Mouse (Mus musculus) embryonic facial prominence, embryonic 11.5 days (tissue): ENCODE results near the gene Chrna1. TPM values are rescaled to one million over a fixed set of nuclear protein-coding genes. Genes with fewer than 3 reads are reported as not detected.

Experiments used
- ATAC-seq: fragments of 200-750 bp; cut with Nextera tagmentation; replicated peaks from 2 replicates; pipeline ENCODE4 v1.8.0; 2017; ENCODE audit warnings: low read depth; ENCODE audit not compliant: insufficient number of reproducible peaks, low FRiP score, low TSS enrichment
- DNase-seq: peaks from one replicate; pipeline ENCODE4 v3.0.0-alpha.2; 2015; ENCODE audit warnings: low spot score
- H3K27ac ChIP-seq: fragments of 300-500 bp; sonication (generic); replicated peaks from 2 replicates; pipeline ENCODE4 v1.5.1; 2014; ENCODE audit warnings: mild to moderate bottlenecking, low read depth, low read length, control low read depth
- H3K27me3 ChIP-seq: fragments of 300-500 bp; sonication (generic); 2 replicates; pipeline ENCODE4 v1.6.1; 2014; ENCODE audit warnings: mild to moderate bottlenecking, low read length, moderate library complexity, mixed read lengths; ENCODE audit not compliant: control insufficient read depth, insufficient read depth
- H3K36me3 ChIP-seq: fragments of 300-500 bp; sonication (generic); replicated peaks from 2 replicates; pipeline ENCODE4 v1.6.1; 2014; ENCODE audit warnings: low read depth, mild to moderate bottlenecking, low read length, moderate library complexity, mixed read lengths; ENCODE audit not compliant: control insufficient read depth, insufficient read depth
- H3K4me1 ChIP-seq: fragments of 300-500 bp; sonication (generic); 2 replicates; pipeline ENCODE4 v1.6.1; 2014; ENCODE audit warnings: low read length, mixed read lengths; ENCODE audit not compliant: control insufficient read depth, insufficient read depth
- H3K4me2 ChIP-seq: fragments of 300-500 bp; sonication (generic); 2 replicates; pipeline ENCODE4 v1.6.1; 2014; ENCODE audit warnings: low read depth, mild to moderate bottlenecking, control low read depth, low read length, moderate library complexity
- H3K4me3 ChIP-seq: fragments of 300-500 bp; sonication (generic); 2 replicates; pipeline ENCODE4 v1.5.1; 2014; ENCODE audit warnings: low read depth, low read length, control low read depth
- H3K9ac ChIP-seq: fragments of 300-500 bp; sonication (generic); replicated peaks from 2 replicates; pipeline ENCODE4 v1.6.1; 2014; ENCODE audit warnings: mild to moderate bottlenecking, control low read depth, low read length
- H3K9me3 ChIP-seq: fragments of 300-500 bp; sonication (generic); replicated peaks from 2 replicates; pipeline ENCODE4 v1.6.1; 2016; ENCODE audit warnings: mild to moderate bottlenecking, low read length, inconsistent platforms, mixed read lengths; ENCODE audit not compliant: control insufficient read depth
- WGBS: fragments of 180-500 bp; shearing (Covaris S2); extraction: QIAGEN DNeasy Blood & Tissue Kit; methylation state at CpG from one replicate; pipeline ENCODE4 v1.1.7; 2014; 5-methylcytosine and 5-hydroxymethylcytosine counted together
- polyA plus RNA-seq: library from polyadenylated mRNA; unstranded; fragments of >200 nt; fragmentation: Nextera tagmentation; extraction: Ambion mirVana; gene quantifications from 2 replicates; pipeline ENCODE4 v1.2.1, GENCODE M21; 2014

Chrna1 gene
- polyA plus RNA-seq, 1 experiment from 2014 or later: 1.2 TPM

- 93% methylated on average over 3 of the region's 3 CpGs for WGBS
- DNase-seq: no peak
These were observed 29.6 kb upstream of the Chrna1 start for GRCm38 (mm10) chr2:73609724-73610210.

DNA sequence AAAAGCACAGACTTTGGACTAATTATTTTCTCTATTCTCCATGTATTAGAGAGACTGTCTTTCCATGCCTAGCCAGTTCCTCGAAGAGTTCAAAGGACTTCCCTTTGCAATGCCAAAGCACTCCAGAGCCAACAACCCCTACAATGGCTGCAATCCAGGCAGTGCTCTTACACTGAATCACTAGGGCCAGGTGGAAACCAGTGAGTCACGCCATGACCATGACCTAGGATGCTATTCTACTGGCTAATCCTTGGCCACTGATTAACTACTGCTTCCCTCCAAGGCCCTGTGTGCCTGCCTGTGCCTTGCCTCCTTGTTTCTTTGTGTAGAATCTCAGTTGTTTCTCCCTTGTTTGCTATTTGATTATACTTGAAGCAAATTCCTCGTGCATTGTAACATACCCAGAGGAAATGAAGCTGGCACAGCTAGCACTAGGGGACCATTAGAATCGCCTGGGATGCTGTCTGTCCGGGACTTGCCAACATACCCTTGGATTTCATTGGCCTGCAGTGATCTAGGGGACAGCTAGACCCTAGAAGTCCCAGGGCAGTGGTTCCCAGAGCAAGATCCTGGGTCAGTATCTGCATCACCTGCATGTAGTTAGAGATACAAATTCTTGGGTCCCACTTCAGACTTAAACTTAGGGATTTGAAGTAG, 29.1 kb upstream of the Chrna1 start:
- H3K27me3 ChIP-seq: no peaks in the 10 kb centered on the region
- no peak overlapping the region for H3K9ac ChIP-seq
- ATAC-seq: no peak
- DNase-seq: no peak
- no peaks in the 10 kb centered on the region for H3K36me3 ChIP-seq
- no peak overlapping the region for H3K27ac ChIP-seq
- no peak overlapping the region for H3K4me2 ChIP-seq
- no peaks in the 10 kb centered on the region; the same call in 1 of the 2 replicates for H3K4me1 ChIP-seq
- 86% methylated on average over 5 of the region's 5 CpGs for WGBS
- no peaks in the 10 kb centered on the region for H3K9me3 ChIP-seq
- no peak overlapping the region for H3K4me3 ChIP-seq

More at GRCm38 (mm10) chr2:73609724-73610210, 29.6 kb upstream of the Chrna1 start:
- Histone ChIP-seq H3K9me3 (no peaks in the 10 kb centered on the region), H3K4me1 (no peaks in the 10 kb centered on the region; the same call in 1 of the 2 replicates), H3K4me3 (no peak overlapping the region), H3K27me3 (no peaks in the 10 kb centered on the region), H3K9ac (no peak overlapping the region), H3K27ac (no peak overlapping the region), H3K36me3 (no peaks in the 10 kb centered on the region), H3K4me2 (no peak overlapping the region)
- ATAC-seq: no peak

DNA sequence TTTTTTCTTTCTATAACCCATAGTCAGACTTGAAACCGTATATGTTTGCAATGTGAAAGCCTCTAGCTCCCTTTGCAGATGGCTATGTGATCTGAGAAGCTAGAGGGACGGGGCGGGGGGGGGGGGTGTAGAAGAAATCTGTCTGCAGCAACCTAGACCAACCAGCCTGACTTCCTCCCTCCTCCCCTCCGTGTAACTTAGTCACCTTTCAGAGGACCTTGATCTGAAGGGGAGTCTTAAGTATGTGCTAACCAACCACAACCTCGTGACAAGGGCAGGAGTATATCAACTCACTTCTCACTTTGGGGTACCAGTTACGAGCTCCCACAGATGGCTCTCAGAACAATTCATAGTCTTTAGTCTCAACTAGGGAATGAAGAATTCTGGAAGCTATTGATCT, 28.3 kb upstream of the Chrna1 start:
- Histone ChIP-seq H3K4me1 (no peaks in the 10 kb centered on the region; the same call in 1 of the 2 replicates), H3K36me3 (no peaks in the 10 kb centered on the region), H3K9ac (no peak overlapping the region), H3K27ac (no peak overlapping the region), H3K4me2 (no peak overlapping the region), H3K9me3 (no peaks in the 10 kb centered on the region), H3K27me3 (no peaks in the 10 kb centered on the region), H3K4me3 (no peak overlapping the region)
- 73% methylated on average over 6 of the region's 6 CpGs for WGBS
- ATAC-seq: no peak
- no peak for DNase-seq

GRCm38 (mm10) chr2:73607609-73608008, 27.5 kb upstream of the Chrna1 start:
- Histone ChIP-seq H3K4me2 (no peak overlapping the region), H3K27me3 (no peaks in the 10 kb centered on the region), H3K27ac (no peak overlapping the region), H3K9me3 (no peaks in the 10 kb centered on the region), H3K9ac (no peak overlapping the region), H3K4me3 (no peak overlapping the region), H3K36me3 (no peaks in the 10 kb centered on the region), H3K4me1 (no peaks in the 10 kb centered on the region; the same call in 1 of the 2 replicates)
- 14% methylated on average over 4 of the region's 4 CpGs for WGBS
- no peak for ATAC-seq
- no peak for DNase-seq

GRCm38 (mm10) chr2:73607146-73607545, 27.0 kb upstream of the Chrna1 start:
- Histone ChIP-seq H3K27ac (no peak overlapping the region), H3K27me3 (no peaks in the 10 kb centered on the region), H3K4me1 (no peaks in the 10 kb centered on the region; the same call in 1 of the 2 replicates), H3K4me3 (no peak overlapping the region), H3K36me3 (no peaks in the 10 kb centered on the region), H3K9me3 (no peaks in the 10 kb centered on the region), H3K9ac (no peak overlapping the region), H3K4me2 (no peak overlapping the region)
- no peak for DNase-seq
- ATAC-seq: no peak
- WGBS: 52% methylated on average over 2 of the region's 2 CpGs

DNA sequence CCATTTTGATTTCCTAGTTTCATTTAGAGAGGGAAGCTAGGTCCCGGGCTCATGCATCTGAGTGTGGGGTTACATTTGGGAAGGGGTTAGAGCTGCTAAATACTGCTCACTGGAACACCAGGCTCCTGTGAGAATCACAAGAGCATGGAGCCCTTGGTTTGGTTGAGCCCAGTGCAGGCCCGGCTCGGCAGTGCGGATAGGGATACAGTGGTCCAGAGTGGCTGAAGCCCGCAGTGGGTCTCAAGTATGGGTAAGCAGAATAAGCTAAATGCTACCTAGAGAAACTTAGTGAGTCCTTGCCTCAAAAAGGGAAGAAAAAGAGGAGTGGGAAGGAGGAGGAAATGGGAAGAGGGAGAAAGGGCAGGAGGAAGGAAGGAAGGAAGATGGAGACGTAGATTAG, 26.5 kb upstream of the Chrna1 start:
- no peaks in the 10 kb centered on the region for H3K9me3 ChIP-seq
- H3K36me3 ChIP-seq: no peaks in the 10 kb centered on the region
- 91% methylated on average over 6 of the region's 6 CpGs for WGBS
- no peak for DNase-seq
- no peak overlapping the region for H3K4me2 ChIP-seq
- no peaks in the 10 kb centered on the region for H3K27me3 ChIP-seq
- no peak overlapping the region for H3K27ac ChIP-seq
- no peaks in the 10 kb centered on the region; the same call in 1 of the 2 replicates for H3K4me1 ChIP-seq
- no peak overlapping the region for H3K4me3 ChIP-seq
- no peak overlapping the region for H3K9ac ChIP-seq
- ATAC-seq: no peak

GRCm38 (mm10) chr2:73605077-73605476, 24.9 kb upstream of the Chrna1 start:
- Histone ChIP-seq H3K4me1 (no peaks in the 10 kb centered on the region; the same call in 1 of the 2 replicates), H3K36me3 (no peaks in the 10 kb centered on the region), H3K4me2 (no peak overlapping the region), H3K9ac (no peak overlapping the region), H3K27ac (no peak overlapping the region), H3K4me3 (no peak overlapping the region), H3K9me3 (no peaks in the 10 kb centered on the region), H3K27me3 (no peaks in the 10 kb centered on the region)
- DNase-seq (no peak), ATAC-seq (no peak)
- 77% methylated on average over 8 of the region's 8 CpGs for WGBS

DNA sequence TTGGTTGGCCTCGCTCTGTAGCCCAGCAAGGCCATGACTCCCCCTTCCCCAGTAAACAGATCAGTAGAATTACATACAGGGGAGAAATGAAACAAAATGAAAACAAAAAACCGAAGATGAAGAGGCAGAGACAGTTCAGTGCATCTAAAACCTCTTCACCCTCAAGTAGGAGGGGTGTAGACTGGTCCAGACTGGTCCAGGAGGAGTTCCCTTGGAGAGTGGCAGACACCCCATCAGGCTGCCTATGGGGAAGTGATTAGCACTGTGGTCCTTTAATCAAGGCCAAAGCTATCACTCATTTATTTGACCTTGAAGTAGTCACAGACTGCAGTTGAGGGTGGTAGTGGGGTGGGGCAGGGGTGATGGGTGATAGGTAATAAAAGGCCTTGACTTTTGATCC, 24.4 kb upstream of the Chrna1 start:
- Histone ChIP-seq H3K27me3 (no peaks in the 10 kb centered on the region), H3K36me3 (no peaks in the 10 kb centered on the region), H3K4me3 (no peak overlapping the region), H3K9ac (no peak overlapping the region), H3K27ac (no peak overlapping the region), H3K4me1 (no peaks in the 10 kb centered on the region; the same call in 1 of the 2 replicates), H3K4me2 (no peak overlapping the region), H3K9me3 (no peaks in the 10 kb centered on the region)
- DNase-seq (no peak), ATAC-seq (no peak)
- 81% methylated on average over 2 of the region's 2 CpGs for WGBS
